Mouse (Mus musculus) liver, embryonic 14.5 days (tissue): ENCODE results near the gene Prcp. TPM values are rescaled to one million over a fixed set of nuclear protein-coding genes. Genes with fewer than 3 reads are reported as not detected.

Experiments used
- ATAC-seq: fragments of 200-750 bp; cut with Nextera tagmentation; 2 replicates; pipeline ENCODE4 v1.8.0; 2017; ENCODE audit warnings: moderate number of reproducible peaks, mild to moderate bottlenecking, moderate library complexity; ENCODE audit not compliant: insufficient read depth
- DNase-seq, 3 experiments: peaks; one replicate each; pipeline ENCODE4 v3.0.0-alpha.2; 2012 to 2013; ENCODE audit warnings: low read depth in 3 of 3, low spot score in 3 of 3
- H3K27ac ChIP-seq: fragments of 300-500 bp; sonication (generic); 2 replicates; pipeline ENCODE4 v1.5.1; 2014; ENCODE audit warnings: moderate library complexity, mild to moderate bottlenecking, control low read depth, inconsistent platforms
- H3K27me3 ChIP-seq: fragments of 300-500 bp; sonication (generic); 2 replicates; pipeline ENCODE4 v1.6.1; 2014; ENCODE audit warnings: mild to moderate bottlenecking, low read length, moderate library complexity; ENCODE audit not compliant: control insufficient read depth, insufficient read depth
- H3K36me3 ChIP-seq: fragments of 300-500 bp; sonication (generic); replicated peaks from 2 replicates; pipeline ENCODE4 v1.6.1; 2014; ENCODE audit warnings: low read depth; ENCODE audit not compliant: control insufficient read depth, insufficient read depth
- H3K4me1 ChIP-seq, 2 experiments: fragments of 200-500 bp in 1 of 2; fragments of 300-500 bp in 1 of 2; sonication (generic) in 1 of 2; replicated peaks; 2 replicates each; pipeline ENCODE4 v1.6.1; 2012 to 2014; ENCODE audit warnings: antibody characterized with exemption in 1 of 2, inconsistent platforms in 1 of 2, low read length in 1 of 2; ENCODE audit not compliant: control insufficient read depth in 2 of 2, insufficient read depth in 2 of 2
- H3K4me2 ChIP-seq: fragments of 300-500 bp; sonication (generic); 2 replicates; pipeline ENCODE4 v1.6.1; 2014; ENCODE audit warnings: low read depth, mild to moderate bottlenecking, control low read depth, moderate library complexity
- H3K4me3 ChIP-seq, 2 experiments: fragments of 200-500 bp in 1 of 2; fragments of 300-500 bp in 1 of 2; sonication (generic) in 1 of 2; 2 replicates each; pipeline ENCODE4 v1.5.1; 2012 to 2014; ENCODE audit warnings: low read depth in 2 of 2, low read length in 2 of 2, mild to moderate bottlenecking in 2 of 2, control low read depth in 1 of 2, inconsistent platforms in 1 of 2, moderate library complexity in 1 of 2; ENCODE audit not compliant: insufficient read depth in 1 of 2
- H3K9ac ChIP-seq: fragments of 300-500 bp; sonication (generic); replicated peaks from 2 replicates; pipeline ENCODE4 v1.6.1; 2014; ENCODE audit warnings: mild to moderate bottlenecking, control low read depth, moderate library complexity
- H3K9me3 ChIP-seq: fragments of 300-500 bp; sonication (generic); 2 replicates; pipeline ENCODE4 v1.6.1; 2016; ENCODE audit warnings: low read length, mixed read lengths; ENCODE audit not compliant: control insufficient read depth
- CTCF ChIP-seq: IDR thresholded peaks from 2 replicates; pipeline ENCODE4 v1.5.1; 2016; ENCODE audit warnings: antibody characterized with exemption, low read depth, control low read depth
- EP300 ChIP-seq: IDR thresholded peaks from 2 replicates; pipeline ENCODE4 v1.6.1; 2016; ENCODE audit warnings: antibody characterized with exemption, low read depth
- WGBS: fragments of 180-500 bp; shearing (Covaris S2); extraction: QIAGEN DNeasy Blood & Tissue Kit; methylation state at CpG from one replicate; pipeline ENCODE4 v1.1.7; 2014; ENCODE audit not compliant: insufficient replicate concordance; 5-methylcytosine and 5-hydroxymethylcytosine counted together
- polyA plus RNA-seq, 2 experiments: library from polyadenylated mRNA; depleted of rRNA in 1 of 2; stranded (reverse) in 1 of 2; unstranded in 1 of 2; fragments of >200 nt; fragmentation: Nextera tagmentation in 1 of 2; extraction: Ambion mirVana in 1 of 2; gene quantifications; 2 replicates each; pipeline versions ENCODE4 v1.2.1 to v1.2.3; 2012 to 2014

Gene Prcp
- 12.4 and 13.1 TPM in 2 replicates for polyA plus RNA-seq (2012; rRNA removed)
- 18.0 and 18.8 TPM in 2 replicates for polyA plus RNA-seq (2014; fragmentation: Nextera tagmentation; extraction: Ambion mirVana)

DNA sequence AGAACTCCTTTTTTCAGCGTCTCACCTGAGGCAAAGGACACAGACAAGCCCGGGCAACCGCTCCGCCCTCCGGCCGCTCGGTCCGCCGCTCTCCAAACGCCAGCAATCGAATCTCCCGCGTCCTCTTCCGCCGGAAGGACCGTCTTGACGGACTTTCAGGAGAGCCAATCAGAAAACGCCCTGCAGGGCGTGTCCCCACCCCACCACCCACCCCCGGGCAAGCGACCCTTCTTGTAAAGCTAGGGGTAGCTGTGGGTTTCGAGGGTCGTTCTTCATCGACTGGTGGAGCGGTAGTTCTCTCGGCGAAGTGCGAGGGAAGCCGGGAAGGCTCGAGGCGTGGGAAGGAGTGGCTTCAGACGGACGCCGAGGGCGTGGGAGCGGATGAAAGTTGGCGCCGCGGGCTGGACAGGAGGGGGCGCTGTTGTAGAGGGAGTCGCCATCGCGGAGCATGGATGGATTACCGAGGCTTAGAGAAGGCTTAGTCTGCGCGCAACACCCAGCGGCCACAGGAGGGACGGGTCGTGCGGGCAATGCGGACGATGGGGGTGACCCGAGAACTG lies at the start of gene Prcp, which contains the start of gene Ddias:
Gene Prcp, plus strand, starts transcription at position 355 of the 560 bp plus-strand sequence.
Gene Ddias, minus strand, starts transcription at position 132 of the 560 bp plus-strand sequence.
- H3K4me2 ChIP-seq, result peak within 1 kb of the TSS; percentile 96
- no peaks in the 10 kb centered on the region; the same call in none of the 2 replicates for H3K36me3 ChIP-seq
- no peaks in the 10 kb centered on the region for H3K27me3 ChIP-seq
- WGBS, result under 1% methylated on average over 53 of the region's 53 CpGs
- no peaks in the 10 kb centered on the region for H3K9me3 ChIP-seq
- H3K4me1 ChIP-seq, result peaks cover 30 to 33% of the 10 kb centered on the region in 2 experiments
- peak; percentile 99 for TF ChIP-seq CTCF
- no peak for TF ChIP-seq EP300
- DNase-seq (peak; percentile 91 to 92 (median 91)), ATAC-seq (peak; percentile 77)
- peak within 1 kb of the TSS; percentile 85 to 91 for H3K4me3 ChIP-seq
- peak within 1 kb of the TSS; percentile 94 for H3K9ac ChIP-seq
- peak within 1 kb of the TSS; percentile 94 for H3K27ac ChIP-seq

DNA sequence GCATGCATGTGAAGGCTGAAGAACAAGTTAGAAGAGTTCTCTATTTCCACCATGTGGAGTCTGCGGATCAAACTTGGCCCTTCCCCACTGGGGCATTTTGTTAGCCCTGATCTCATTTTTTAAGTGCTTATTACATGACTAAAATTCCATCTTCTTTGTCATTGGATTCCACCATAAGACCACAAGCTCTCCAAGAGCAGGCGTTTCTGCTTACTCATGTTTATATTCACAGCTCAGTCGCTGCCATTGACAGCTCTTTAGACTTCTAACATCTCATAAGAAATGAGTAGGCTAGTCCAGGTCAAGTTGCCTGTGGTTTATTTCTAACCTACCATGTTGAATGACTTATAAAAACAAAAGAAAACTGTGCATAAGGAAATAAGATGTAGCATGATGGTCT lies 48.0 kb upstream of the Prcp start:
- Histone ChIP-seq H3K9me3 (no peaks in the 10 kb centered on the region), H3K36me3 (no peaks in the 10 kb centered on the region), H3K4me3 (no peak overlapping the region), H3K27me3 (no peaks in the 10 kb centered on the region), H3K4me2 (no peak overlapping the region), H3K4me1 (no peaks in the 10 kb centered on the region), H3K9ac (no peak overlapping the region), H3K27ac (no peak overlapping the region)
- DNase-seq (no peak), ATAC-seq (no peak)
- TF ChIP-seq CTCF (no peak), EP300 (no peak)
- WGBS, result 70% methylated on average over 3 of the region's 3 CpGs

DNA sequence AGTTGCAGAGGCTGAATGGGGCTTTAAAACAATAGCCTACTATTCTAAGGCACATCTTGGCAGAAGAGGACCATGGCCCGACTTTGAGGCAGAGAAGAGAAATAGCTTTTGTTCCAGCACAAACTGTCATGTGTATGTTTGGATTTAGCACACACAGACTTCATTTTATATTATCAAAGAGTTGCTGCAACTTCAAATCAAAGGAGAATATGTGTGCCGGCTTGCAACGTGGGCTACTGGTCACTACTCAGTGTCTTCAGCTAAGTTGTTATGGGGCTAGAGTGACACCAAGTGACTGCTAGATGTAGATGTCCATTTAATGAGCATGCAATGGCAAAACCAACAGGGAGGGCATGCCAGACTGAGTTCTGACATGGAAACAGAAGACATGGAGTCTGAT lies 46.3 kb upstream of the Prcp start:
- TF ChIP-seq CTCF, result 0 out of 2 replicates have a peak, but pooled peaks have one; percentile 20
- no peak for TF ChIP-seq EP300
- Histone ChIP-seq H3K27me3 (no peaks in the 10 kb centered on the region), H3K36me3 (no peaks in the 10 kb centered on the region), H3K27ac (no peak overlapping the region), H3K4me3 (no peak overlapping the region), H3K9me3 (no peaks in the 10 kb centered on the region), H3K4me1 (no peaks in the 10 kb centered on the region), H3K9ac (no peak overlapping the region), H3K4me2 (no peak overlapping the region)
- WGBS, result 58% methylated on average over 3 of the region's 3 CpGs
- ATAC-seq (no peak), DNase-seq (no peak)

DNA sequence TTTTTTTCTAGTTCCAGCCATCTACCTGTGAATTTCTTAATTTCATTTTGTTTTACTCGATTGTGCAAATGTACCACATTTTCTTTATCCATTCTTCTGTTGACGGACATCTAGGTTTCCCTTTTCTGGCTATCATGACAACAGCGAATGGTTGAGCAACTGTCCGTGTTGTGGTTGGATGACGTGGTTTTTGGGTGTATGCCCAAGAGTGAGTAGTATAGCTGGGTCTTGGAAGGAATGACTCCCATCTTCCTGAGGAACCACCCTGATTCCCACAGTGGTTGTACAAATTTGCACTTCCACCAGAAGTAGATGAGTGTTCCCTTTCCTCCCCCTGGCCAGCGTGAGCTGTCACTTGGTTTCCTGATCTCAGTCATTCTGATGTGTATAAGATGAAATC lies 41.9 kb upstream of the Prcp start:
- Histone ChIP-seq H3K9me3 (no peaks in the 10 kb centered on the region), H3K9ac (no peak overlapping the region), H3K27ac (no peak overlapping the region), H3K4me3 (no peak overlapping the region), H3K36me3 (no peaks in the 10 kb centered on the region), H3K4me1 (no peaks in the 10 kb centered on the region), H3K4me2 (no peak overlapping the region), H3K27me3 (no peaks in the 10 kb centered on the region)
- ATAC-seq, result no peak
- DNase-seq, result no peak
- WGBS, result 48% methylated on average over 6 of the region's 6 CpGs
- no peak for TF ChIP-seq EP300
- no peak for TF ChIP-seq CTCF

DNA sequence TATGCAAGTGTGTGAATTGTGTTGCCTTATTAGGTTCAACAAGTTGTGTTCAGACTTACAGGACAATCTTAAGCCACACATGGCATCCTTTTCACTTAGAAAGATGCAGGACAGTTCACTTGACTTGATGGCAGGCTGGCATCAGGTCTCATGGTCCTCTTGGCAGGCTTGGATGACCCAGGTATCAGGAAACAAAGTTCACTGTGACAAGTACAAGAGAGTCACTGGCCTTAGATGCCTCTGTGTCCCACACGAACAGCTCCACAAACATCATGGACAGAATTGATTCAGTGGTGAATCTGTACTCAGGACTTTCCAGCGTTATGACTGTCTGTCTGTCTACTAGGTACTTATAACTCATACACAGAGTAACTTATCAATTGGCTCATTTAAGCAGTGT lies 39.9 kb upstream of the Prcp start:
- WGBS, result 68% methylated on average over 2 of the region's 2 CpGs
- Histone ChIP-seq H3K36me3 (no peaks in the 10 kb centered on the region), H3K4me1 (no peaks in the 10 kb centered on the region), H3K4me3 (no peak overlapping the region), H3K27me3 (no peaks in the 10 kb centered on the region), H3K9me3 (no peaks in the 10 kb centered on the region), H3K27ac (no peak overlapping the region), H3K9ac (no peak overlapping the region), H3K4me2 (no peak overlapping the region)
- ATAC-seq (no peak), DNase-seq (no peak)
- TF ChIP-seq CTCF (no peak), EP300 (no peak)
